Mouse (Mus musculus) liver, embryonic 12.5 days (tissue): ENCODE measurements at regions not wholly inside any gene's neighbourhood (a gene's known extent, or its start where the extent isn't known, plus 50 kb on each side); places are given as distances from the start of the nearest gene placed in this dataset.

Experiments used
- ATAC-seq: fragments of 200-750 bp; cut with Nextera tagmentation; 2 replicates; pipeline ENCODE4 v1.8.0; 2017; ENCODE audit warnings: moderate number of reproducible peaks, mild to moderate bottlenecking, moderate library complexity
- H3K27ac ChIP-seq: fragments of 300-500 bp; sonication (generic); 2 replicates; pipeline ENCODE4 v1.5.1; 2016; ENCODE audit warnings: mild to moderate bottlenecking
- H3K27me3 ChIP-seq: fragments of 300-500 bp; sonication (generic); replicated peaks from 2 replicates; pipeline ENCODE4 v1.6.1; 2016; ENCODE audit warnings: mild to moderate bottlenecking, moderate library complexity
- H3K36me3 ChIP-seq: fragments of 300-500 bp; sonication (generic); 2 replicates; pipeline ENCODE4 v1.6.1; 2016; ENCODE audit warnings: mild to moderate bottlenecking, moderate library complexity
- H3K4me1 ChIP-seq: fragments of 300-500 bp; sonication (generic); 2 replicates; pipeline ENCODE4 v1.6.1; 2016
- H3K4me2 ChIP-seq: fragments of 300-500 bp; sonication (generic); 2 replicates; pipeline ENCODE4 v1.6.1; 2016; ENCODE audit warnings: mild to moderate bottlenecking, moderate library complexity
- H3K4me3 ChIP-seq: fragments of 300-500 bp; sonication (generic); 2 replicates; pipeline ENCODE4 v1.5.1; 2016; ENCODE audit warnings: mild to moderate bottlenecking, moderate library complexity
- H3K9ac ChIP-seq: fragments of 300-500 bp; sonication (generic); 2 replicates; pipeline ENCODE4 v1.6.1; 2016; ENCODE audit warnings: mild to moderate bottlenecking, moderate library complexity
- H3K9me3 ChIP-seq: fragments of 300-500 bp; sonication (generic); replicated peaks from 2 replicates; pipeline ENCODE4 v1.6.1; 2016; ENCODE audit warnings: mild to moderate bottlenecking, moderate library complexity
- WGBS: fragments of 180-500 bp; shearing (Covaris S2); methylation state at CpG from one replicate; pipeline ENCODE4 v1.1.7; 2016; ENCODE audit not compliant: insufficient replicate concordance; 5-methylcytosine and 5-hydroxymethylcytosine counted together

GRCm38 (mm10) chr5:102295564-102295963 lies 185.6 kb upstream of the Arhgap24 start:
- H3K27ac ChIP-seq: no peak overlapping the region
- H3K27me3 ChIP-seq: no peaks in the 10 kb centered on the region
- 64% methylated on average over 5 of the region's 5 CpGs for WGBS
- H3K36me3 ChIP-seq: no peaks in the 10 kb centered on the region
- no peaks in the 10 kb centered on the region for H3K9me3 ChIP-seq
- H3K4me3 ChIP-seq: no peak overlapping the region
- H3K4me2 ChIP-seq: no peak overlapping the region
- ATAC-seq: no peak
- no peaks in the 10 kb centered on the region for H3K4me1 ChIP-seq
- H3K9ac ChIP-seq: no peak overlapping the region

GRCm38 (mm10) chr5:102306309-102306708 lies 174.9 kb upstream of the Arhgap24 start:
- ATAC-seq: no peak
- no peak overlapping the region for H3K4me2 ChIP-seq
- no peak overlapping the region for H3K27ac ChIP-seq
- H3K9ac ChIP-seq: no peak overlapping the region
- no peaks in the 10 kb centered on the region for H3K27me3 ChIP-seq
- no peaks in the 10 kb centered on the region for H3K4me1 ChIP-seq
- no peak overlapping the region for H3K4me3 ChIP-seq
- no peaks in the 10 kb centered on the region for H3K36me3 ChIP-seq
- no peaks in the 10 kb centered on the region for H3K9me3 ChIP-seq

GRCm38 (mm10) chr5:102306718-102307117 lies 174.5 kb upstream of the Arhgap24 start:
- no peak for ATAC-seq
- Histone ChIP-seq H3K9me3 (no peaks in the 10 kb centered on the region), H3K4me2 (no peak overlapping the region), H3K9ac (no peak overlapping the region), H3K4me1 (no peaks in the 10 kb centered on the region), H3K36me3 (no peaks in the 10 kb centered on the region), H3K4me3 (no peak overlapping the region), H3K27me3 (no peaks in the 10 kb centered on the region), H3K27ac (no peak overlapping the region)
- WGBS: 50% methylated on average over 3 of the region's 3 CpGs

- Histone ChIP-seq H3K27ac (no peak overlapping the region), H3K4me3 (no peak overlapping the region), H3K9me3 (no peaks in the 10 kb centered on the region), H3K27me3 (no peaks in the 10 kb centered on the region), H3K4me1 (no peaks in the 10 kb centered on the region), H3K36me3 (no peaks in the 10 kb centered on the region), H3K4me2 (no peak overlapping the region), H3K9ac (no peak overlapping the region)
- ATAC-seq: no peak
Observed at GRCm38 (mm10) chr5:102311570-102311969, 169.6 kb upstream of the Arhgap24 start.

- WGBS: 46% methylated on average over 2 of the region's 2 CpGs
- no peak overlapping the region for H3K27ac ChIP-seq
- no peaks in the 10 kb centered on the region for H3K4me1 ChIP-seq
- no peak overlapping the region for H3K4me2 ChIP-seq
- ATAC-seq: no peak
- H3K9ac ChIP-seq: no peak overlapping the region
- no peaks in the 10 kb centered on the region for H3K27me3 ChIP-seq
- H3K4me3 ChIP-seq: no peak overlapping the region
- H3K36me3 ChIP-seq: no peaks in the 10 kb centered on the region
- no peaks in the 10 kb centered on the region for H3K9me3 ChIP-seq
Observed at GRCm38 (mm10) chr5:102328197-102328784, 152.9 kb upstream of the Arhgap24 start.

- Histone ChIP-seq H3K4me2 (no peak overlapping the region), H3K36me3 (no peaks in the 10 kb centered on the region), H3K4me3 (no peak overlapping the region), H3K27me3 (no peaks in the 10 kb centered on the region), H3K4me1 (no peaks in the 10 kb centered on the region), H3K27ac (no peak overlapping the region), H3K9me3 (no peaks in the 10 kb centered on the region), H3K9ac (no peak overlapping the region)
- 68% methylated on average over 5 of the region's 5 CpGs for WGBS
- no peak for ATAC-seq
Observed at GRCm38 (mm10) chr5:102333894-102334293, 147.3 kb upstream of the Arhgap24 start.

- H3K36me3 ChIP-seq: no peaks in the 10 kb centered on the region
- no peaks in the 10 kb centered on the region for H3K4me1 ChIP-seq
- 75% methylated on average over 13 of the region's 13 CpGs for WGBS
- no peaks in the 10 kb centered on the region for H3K27me3 ChIP-seq
- no peak overlapping the region for H3K4me2 ChIP-seq
- H3K9me3 ChIP-seq: no peaks in the 10 kb centered on the region
- no peak overlapping the region for H3K4me3 ChIP-seq
- no peak for ATAC-seq
- no peak overlapping the region for H3K27ac ChIP-seq
- H3K9ac ChIP-seq: no peak overlapping the region
Observed at GRCm38 (mm10) chr5:102334442-102335197, 146.6 kb upstream of the Arhgap24 start.

- no peaks in the 10 kb centered on the region for H3K27me3 ChIP-seq
- no peak for ATAC-seq
- H3K4me3 ChIP-seq: no peak overlapping the region
- 54% methylated on average over 3 of the region's 3 CpGs for WGBS
- H3K4me2 ChIP-seq: no peak overlapping the region
- no peak overlapping the region for H3K27ac ChIP-seq
- H3K4me1 ChIP-seq: no peaks in the 10 kb centered on the region
- H3K36me3 ChIP-seq: no peaks in the 10 kb centered on the region
- H3K9me3 ChIP-seq: no peaks in the 10 kb centered on the region
- no peak overlapping the region for H3K9ac ChIP-seq
Observed at GRCm38 (mm10) chr5:102366481-102366880, 114.7 kb upstream of the Arhgap24 start.

- Histone ChIP-seq H3K27me3 (no peaks in the 10 kb centered on the region), H3K4me1 (no peaks in the 10 kb centered on the region), H3K9me3 (no peaks in the 10 kb centered on the region), H3K36me3 (no peaks in the 10 kb centered on the region), H3K27ac (no peak overlapping the region), H3K9ac (no peak overlapping the region), H3K4me2 (no peak overlapping the region), H3K4me3 (no peak overlapping the region)
- 51% methylated on average over 6 of the region's 6 CpGs for WGBS
- ATAC-seq: no peak
Observed at GRCm38 (mm10) chr5:102373309-102373971, 107.8 kb upstream of the Arhgap24 start.

- no peaks in the 10 kb centered on the region for H3K4me1 ChIP-seq
- H3K27ac ChIP-seq: no peak overlapping the region
- H3K4me2 ChIP-seq: no peak overlapping the region
- 58% methylated on average over 11 of the region's 11 CpGs for WGBS
- no peak overlapping the region for H3K9ac ChIP-seq
- no peaks in the 10 kb centered on the region for H3K9me3 ChIP-seq
- no peak overlapping the region for H3K4me3 ChIP-seq
- ATAC-seq: no peak
- no peaks in the 10 kb centered on the region for H3K27me3 ChIP-seq
- H3K36me3 ChIP-seq: no peaks in the 10 kb centered on the region
Observed at GRCm38 (mm10) chr5:102373972-102374755, 107.0 kb upstream of the Arhgap24 start.

GRCm38 (mm10) chr5:102375339-102375738 lies 105.9 kb upstream of the Arhgap24 start:
- H3K36me3 ChIP-seq: no peaks in the 10 kb centered on the region
- no peaks in the 10 kb centered on the region for H3K4me1 ChIP-seq
- no peak overlapping the region for H3K27ac ChIP-seq
- 77% methylated on average over 2 of the region's 2 CpGs for WGBS
- H3K27me3 ChIP-seq: no peaks in the 10 kb centered on the region
- H3K4me2 ChIP-seq: no peak overlapping the region
- no peak for ATAC-seq
- H3K4me3 ChIP-seq: no peak overlapping the region
- no peak overlapping the region for H3K9ac ChIP-seq
- no peaks in the 10 kb centered on the region for H3K9me3 ChIP-seq

GRCm38 (mm10) chr5:102393941-102394340 lies 87.2 kb upstream of the Arhgap24 start:
- no peaks in the 10 kb centered on the region for H3K4me1 ChIP-seq
- no peak overlapping the region for H3K9ac ChIP-seq
- no peak overlapping the region for H3K27ac ChIP-seq
- WGBS: 67% methylated on average over 3 of the region's 3 CpGs
- H3K36me3 ChIP-seq: no peaks in the 10 kb centered on the region
- H3K4me2 ChIP-seq: no peak overlapping the region
- no peak for ATAC-seq
- H3K4me3 ChIP-seq: no peak overlapping the region
- H3K27me3 ChIP-seq: no peaks in the 10 kb centered on the region
- H3K9me3 ChIP-seq: no peaks in the 10 kb centered on the region; the same call in 1 of the 2 replicates
